Mouse (Mus musculus) B cell, adult (primary cell): ENCODE results near the gene Mybl2. TPM values are rescaled to one million over a fixed set of nuclear protein-coding genes. Genes with fewer than 3 reads are reported as not detected.

ENCODE experiments used
- total RNA-seq: library from RNA; stranded (reverse); gene quantifications from 4 replicates; pipeline ENCODE4 v1.2.4, GENCODE M21; 2023; ENCODE audit not compliant: inconsistent age

Mybl2 gene
- 3.8 to 6.0 TPM (median 5.6 TPM) in 4 replicates for total RNA-seq

DNA sequence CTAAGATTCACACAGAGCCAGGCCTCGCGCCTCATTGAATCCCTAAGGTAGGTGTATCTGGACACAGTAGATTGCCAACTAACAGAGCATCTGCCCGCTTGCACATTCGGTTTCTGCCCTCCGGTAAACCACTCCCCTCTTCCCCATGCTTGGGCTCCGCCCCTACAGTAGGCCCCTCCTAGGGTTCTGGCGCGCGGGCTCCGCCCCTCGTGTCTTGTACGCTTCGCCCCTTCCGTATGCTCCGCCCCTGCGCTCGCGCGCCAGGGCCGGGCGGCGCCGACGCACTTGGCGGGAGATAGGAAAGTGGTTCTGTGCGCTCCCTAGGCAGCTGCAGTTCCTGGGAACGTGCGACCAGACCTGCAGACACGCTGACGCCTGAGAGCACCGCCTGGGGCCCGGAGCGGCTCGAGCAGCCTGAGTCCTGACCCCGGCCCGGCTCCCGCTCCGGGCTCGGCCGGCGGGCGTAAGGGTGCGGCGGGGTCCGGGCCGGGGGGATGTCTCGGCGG is at the start of gene Mybl2:
TSS of gene Mybl2 (plus strand) at position 353 of the 506 bp plus-strand sequence.

DNA sequence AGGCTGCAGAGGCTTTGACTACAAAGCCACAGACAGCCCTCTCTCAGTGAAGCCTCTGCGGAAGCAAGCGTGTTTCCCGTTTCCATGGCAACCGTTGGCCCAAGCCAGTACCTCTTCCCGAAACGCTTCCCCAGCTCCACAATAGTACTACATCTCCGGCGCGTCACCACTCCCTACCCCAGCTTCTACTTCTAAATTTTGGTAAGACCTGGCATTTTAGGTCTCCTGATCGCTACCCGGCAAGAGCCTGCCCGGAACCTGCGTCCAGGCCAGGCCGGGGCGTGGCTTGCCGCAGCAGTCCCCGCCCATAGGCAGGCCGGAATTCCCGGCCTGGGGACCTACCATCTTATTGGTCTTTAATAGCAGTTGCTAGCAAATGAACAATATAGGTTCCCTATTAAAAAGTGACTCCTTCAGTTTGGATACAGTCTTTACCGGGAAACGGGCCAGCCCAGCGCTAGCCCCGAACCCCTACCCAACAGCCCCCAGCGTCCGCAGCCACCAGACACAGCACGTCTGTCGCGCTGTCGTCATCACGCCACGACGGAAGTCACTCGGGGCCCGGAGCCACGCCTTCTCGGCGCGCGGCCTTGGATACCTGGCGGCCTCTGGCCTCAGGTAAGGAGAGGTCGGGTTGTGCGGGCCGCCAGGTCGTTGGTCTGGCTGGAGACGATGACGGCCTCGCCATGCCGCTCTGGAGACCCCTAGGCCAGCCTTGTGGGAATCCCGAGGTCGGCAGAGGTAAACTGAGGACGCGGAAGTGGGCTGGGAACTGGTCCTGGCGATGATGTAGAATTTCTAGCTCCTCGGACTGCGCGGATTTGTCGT is 37.4 kb upstream of the Mybl2 start, which contains the start of gene Ift52:
TSS of gene Ift52 (plus strand) at position 439 of the 828 bp plus-strand sequence.

DNA sequence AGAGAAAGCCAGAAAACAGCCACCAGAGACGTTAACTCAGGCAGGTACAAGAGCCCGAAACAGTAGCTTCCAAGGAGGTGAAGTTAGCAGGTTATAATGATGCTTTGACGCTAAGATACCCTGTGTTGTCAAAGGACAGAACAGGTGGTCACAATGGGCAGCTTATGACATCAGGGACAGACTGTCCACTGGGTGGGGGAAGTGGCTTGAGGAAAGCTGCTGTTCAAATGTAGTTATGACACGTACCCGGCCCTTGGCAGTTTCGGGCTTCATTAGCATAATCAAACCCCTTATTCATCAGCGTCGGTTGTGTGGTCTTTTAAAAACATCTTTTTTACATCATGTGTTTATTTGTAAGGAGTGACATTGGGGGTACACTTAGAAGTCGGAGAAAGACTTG is 33.2 kb downstream of the Mybl2 start, which contains the start of gene Gtsf1l:
TSS of gene Gtsf1l (minus strand) at position 128 of the 400 bp plus-strand sequence.

Other genes with a start within 250 kb of the Mybl2 start
- gene Srsf6, start 123.2 kb upstream of the Mybl2 start, total RNA-seq = 396 to 416 TPM (median 404 TPM) in 4 replicates
- gene L3mbtl1, start 111.2 kb upstream of the Mybl2 start, total RNA-seq = 1.6 to 3.7 TPM (median 2.2 TPM) in 3 of 4 replicates, not detected in the other
- not detected in 4 replicates for gene Sgk2, start 67.4 kb upstream of the Mybl2 start, total RNA-seq
- gene Ift52, start 37.3 kb upstream of the Mybl2 start, total RNA-seq = 28.1 to 35.1 TPM (median 34.2 TPM) in 4 replicates
- gene Gtsf1l, start 33.2 kb downstream of the Mybl2 start, total RNA-seq = not detected in 4 replicates
- gene Tox2, start 148.4 kb downstream of the Mybl2 start, total RNA-seq = not detected in 4 replicates